Mouse (Mus musculus) liver, embryonic 14.5 days (tissue): ENCODE measurements around the gene Ngfr.
A peak's percentile ranks its signal among the peaks of the same experiment; 100 is the strongest.

Source experiments
- CTCF ChIP-seq: IDR thresholded peaks from 2 replicates; pipeline ENCODE4 v1.5.1; 2016; ENCODE audit warnings: antibody characterized with exemption, low read depth, control low read depth
- EP300 ChIP-seq: IDR thresholded peaks from 2 replicates; pipeline ENCODE4 v1.6.1; 2016; ENCODE audit warnings: antibody characterized with exemption, low read depth

DNA sequence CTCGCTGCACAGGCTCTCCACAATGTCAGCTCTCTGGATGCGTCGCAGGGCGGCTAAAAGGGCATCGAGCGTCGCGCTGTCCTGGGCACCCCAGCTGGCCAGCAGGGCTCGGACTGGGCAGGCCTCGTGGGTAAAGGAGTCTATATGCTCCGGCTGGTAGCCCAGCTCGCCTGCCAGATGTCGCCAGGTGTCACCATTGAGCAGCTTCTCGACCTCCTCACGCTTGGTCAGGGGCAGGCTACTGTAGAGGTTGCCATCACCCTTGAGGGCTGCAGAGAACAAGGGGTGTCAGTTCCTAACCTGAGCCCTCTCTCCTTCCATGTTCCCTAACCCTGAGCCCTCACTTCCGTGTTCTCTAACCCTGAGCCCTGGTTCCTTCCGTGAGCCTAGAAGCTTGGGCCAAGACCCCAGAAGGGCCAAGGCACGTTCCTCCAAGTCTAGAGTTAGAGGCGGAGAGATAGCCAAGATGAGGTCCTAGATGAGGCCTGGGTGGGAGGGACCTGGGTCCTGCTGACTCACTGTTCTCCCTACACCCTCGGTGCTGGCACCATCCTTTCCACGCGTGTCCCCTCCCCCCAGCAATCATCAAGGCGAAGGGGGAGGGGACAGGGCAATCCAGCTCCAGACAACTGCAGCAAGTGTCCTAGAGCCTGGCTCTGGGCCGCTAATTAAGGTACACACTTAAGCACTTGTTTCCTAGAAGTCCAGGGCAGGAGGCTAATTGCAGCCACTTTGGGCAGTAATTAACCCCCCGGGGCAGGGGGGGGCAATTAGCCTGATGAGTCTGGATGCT, 16.5 kb downstream of the Ngfr start:
- TF ChIP-seq CTCF (0 out of 2 replicates have a peak, but pooled peaks have one; percentile 22), EP300 (no peak)
